8 mouse cellular contexts compared by ENCODE assay signal in the genomic region with DNA sequence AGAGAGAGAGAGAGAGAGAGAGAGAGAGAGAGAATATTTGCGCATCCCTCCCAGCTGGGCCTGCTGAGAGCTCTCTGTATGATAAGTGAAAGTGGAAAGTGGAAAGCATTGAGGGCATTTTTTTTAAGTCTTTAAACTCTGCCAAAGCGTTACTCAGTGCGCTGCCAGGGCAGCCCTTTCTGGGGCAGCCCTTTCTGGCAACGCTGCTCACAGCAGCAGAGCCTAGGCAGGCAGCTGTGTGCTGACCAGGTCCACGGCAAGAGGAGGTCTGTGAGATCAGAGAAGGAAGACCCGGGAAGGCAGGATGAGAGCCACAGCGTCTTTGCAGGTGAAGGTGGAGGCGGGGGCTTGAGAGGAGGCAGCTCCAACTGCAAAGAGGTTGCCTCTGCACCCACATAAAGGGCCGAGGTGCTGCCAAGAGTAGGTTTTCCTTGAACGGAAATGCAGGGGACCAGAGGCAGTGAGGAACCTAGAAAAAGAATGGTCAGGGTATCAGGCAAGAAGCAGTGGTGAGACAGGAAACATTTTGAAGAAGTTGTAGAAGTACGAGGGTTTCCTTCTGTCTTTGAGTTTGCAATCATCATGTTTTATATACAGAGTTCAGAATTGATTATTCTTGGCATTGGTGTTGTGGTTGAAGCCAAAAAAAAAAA.
DNase-seq lines count a peak whose midpoint lies in the region; ATAC-seq lines count a peak whose summit lies in the region.

No protein-coding gene starts in this region.

- H3K27ac ChIP-seq in heart, embryonic 14.5 days (replicated peaks in 1 of 2; ENCODE audit: control insufficient read depth in 1 of 2, insufficient read depth in 1 of 2, low read depth in 2 of 2, low read length in 2 of 2): peak overlapping the region; percentile 54 to 66

- no peaks in the 10 kb centered on the region for H3K27me3 ChIP-seq in heart, embryonic 14.5 days (ENCODE audit: control insufficient read depth, insufficient read depth, low read length)

- H3K4me2 ChIP-seq in heart, embryonic 14.5 days (ENCODE audit: low read length): peak overlapping the region; percentile 22

- H3K36me3 ChIP-seq in heart, embryonic 14.5 days (ENCODE audit: control insufficient read depth, insufficient read depth, low read length): peaks cover 84% of the 10 kb centered on the region

- WGBS in heart, embryonic 14.5 days: 39% methylated on average over 11 of the region's 11 CpGs

- H3K4me1 ChIP-seq in heart, embryonic 14.5 days (ENCODE audit: control insufficient read depth in 2 of 2, insufficient read depth in 2 of 2, low read length in 2 of 2): peaks cover 7 to 24% of the 10 kb centered on the region in 2 experiments

- ATAC-seq in cerebellum, adult (ENCODE audit: insufficient number of reproducible peaks, low FRiP score, low TSS enrichment): no peak
- peak; percentile 42; the same call in 1 of the 2 replicates for ATAC-seq in heart, embryonic 14.5 days (ENCODE audit: insufficient number of reproducible peaks, insufficient read depth, low FRiP score, low read depth)
- 0 out of 2 replicates have a peak, but pooled peaks have one; percentile 31 for ATAC-seq in megakaryocyte progenitor cell, adult 5-6 weeks (replicated peaks; ENCODE audit: poor library complexity)

- H3K9ac ChIP-seq in heart, embryonic 14.5 days (ENCODE audit: low read length): 0 out of 2 replicates have a peak overlapping the region, but pooled peaks have one; percentile 2

- no peak overlapping the region for H3K4me3 ChIP-seq in heart, embryonic 14.5 days (ENCODE audit: control insufficient read depth in 1 of 2, insufficient read depth in 1 of 2, low read depth in 1 of 2, low read length in 2 of 2)

- H3K9me3 ChIP-seq in heart, embryonic 14.5 days (ENCODE audit: control insufficient read depth, low read length): no peaks in the 10 kb centered on the region

- peak; percentile 28 to 31 for DNase-seq in cerebellum, postnatal 14 days
- peak; percentile 39 for DNase-seq in right cerebral cortex, adult 18-20 months
- DNase-seq in right cerebral cortex, postnatal 36 days (ENCODE audit: low spot score in 2 of 2): no peak
- no peak for DNase-seq in testis, postnatal 10 days (ENCODE audit: low spot score)
- DNase-seq in spleen, postnatal 4 days (ENCODE audit: low spot score in 2 of 2): no peak

Comparison
In these comparisons a context has a peak if more than half of its experiments do, and no peak if none do; other contexts are left out.
1. DNase-seq: peak in cerebellum, postnatal 14 days (2 of 2) and right cerebral cortex, adult 18-20 months (single experiment); none in right cerebral cortex, postnatal 36 days (0 of 2), testis, postnatal 10 days (single experiment) and spleen, postnatal 4 days (0 of 2).